Mouse (Mus musculus) C2C12 (cell line): Measurements from ENCODE around the gene Dnajc10.

Experiments used
- CEBPB ChIP-seq: IDR thresholded peaks from one replicate; pipeline ENCODE4 v1.6.1; 2011; ENCODE audit warnings: low read depth, mild to moderate bottlenecking, control low read depth, moderate library complexity
- CTCF ChIP-seq: IDR thresholded peaks from one replicate; pipeline ENCODE4 v1.5.1; 2011; ENCODE audit not compliant: control insufficient read depth, insufficient read depth, insufficient read length
- FOSL1 ChIP-seq: IDR thresholded peaks from one replicate; pipeline ENCODE4 v1.8.0; 2011; ENCODE audit warnings: mild to moderate bottlenecking, low read length; ENCODE audit not compliant: poor library complexity, insufficient read depth, severe bottlenecking
- MAX ChIP-seq: IDR thresholded peaks from one replicate; pipeline ENCODE4 v1.6.1; 2011; ENCODE audit warnings: mild to moderate bottlenecking, control low read depth
- MYOD1 ChIP-seq: IDR thresholded peaks from one replicate; pipeline ENCODE4 v1.6.1; 2011; ENCODE audit warnings: low read depth; ENCODE audit not compliant: control insufficient read depth, insufficient read length
- USF1 ChIP-seq: IDR thresholded peaks from one replicate; pipeline ENCODE4 v1.6.1; 2011; ENCODE audit warnings: low read depth, mild to moderate bottlenecking, control low read depth, moderate library complexity

GRCm38 (mm10) chr2:80300806-80301205 is 14.5 kb upstream of the Dnajc10 start:
- TF ChIP-seq USF1 (no peak), CTCF (no peak), MAX (no peak), FOSL1 (no peak), CEBPB (no peak), MYOD1 (no peak)
